Mouse (Mus musculus): ENCODE measurements around the gene Zbtb2. TPM values are rescaled to one million over a fixed set of nuclear protein-coding genes. Genes with fewer than 3 reads are reported as not detected.
A peak's percentile ranks its signal among the peaks of the same experiment; 100 is the strongest.

Gene Zbtb2
- total and polyA plus RNA-seq, 3 experiments, result 6.1 to 11.4 (median 11.1) TPM

DNA sequence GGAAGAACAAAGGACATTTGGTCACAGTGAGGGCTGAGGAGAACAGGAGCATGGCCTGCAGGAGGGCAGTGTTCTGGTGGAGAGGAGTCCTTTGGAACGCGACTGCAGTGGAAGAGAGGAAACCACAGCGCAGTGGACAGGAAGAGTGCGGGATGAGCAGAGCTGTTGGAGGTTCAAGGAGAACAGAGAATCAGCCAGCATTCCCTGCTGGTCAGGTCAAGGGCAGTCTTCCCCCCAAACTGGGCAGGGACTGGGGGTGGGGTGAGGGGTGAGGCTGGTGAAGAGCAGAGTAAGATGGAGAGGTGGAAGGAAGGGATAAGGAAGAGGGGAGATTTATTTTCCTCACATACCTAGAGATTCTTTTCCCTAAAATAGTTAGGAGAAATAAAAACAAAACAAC lies 14.3 kb downstream of the Zbtb2 start:
- Histone ChIP-seq H3K79me2 (replicated peaks; ENCODE audit: control insufficient read depth, extremely low read depth, insufficient read depth, poor library complexity, severe bottlenecking) (no peaks in the 10 kb centered on the region), H3K9ac (ENCODE audit: insufficient read depth, low read depth) (no peak overlapping the region), H3K4me3 (replicated peaks in 1 of 3; ENCODE audit: low read depth in 2 of 3, low read length in 2 of 3, poor library complexity in 1 of 3) (no peak overlapping the region), H3K4me1 (ENCODE audit: control insufficient read depth in 1 of 2, insufficient read depth in 2 of 2) (peaks cover 0 to 11% of the 10 kb centered on the region in 2 experiments; a peak in 1 of 4 replicates), H3K27ac (ENCODE audit: insufficient read depth, low read depth) (no peak overlapping the region), H3K4me2 (ENCODE audit: insufficient read depth, low read depth, poor library complexity, severe bottlenecking) (no peak overlapping the region), H3K27me3 (replicated peaks) (no peaks in the 10 kb centered on the region), H3K9me3 (replicated peaks; ENCODE audit: low read length) (no peaks in the 10 kb centered on the region), H3K36me3 (replicated peaks in 1 of 2; ENCODE audit: control insufficient read depth in 1 of 2, insufficient read depth in 1 of 2, low read length in 1 of 2) (peaks cover 28 to 51% of the 10 kb centered on the region in 2 experiments)
- in situ Hi-C loops (cut with MboI; ENCODE audit: low pct_ligation_motif_present, low pct_unique_long_range_greater_than_20kb, low sequenced_read_pairs) (no loop called here), dilution Hi-C loops (cut with MboI; ENCODE audit: extremely low pct_ligation_motif_present, extremely low pct_unique_long_range_greater_than_20kb, low sequenced_read_pairs) (no loop called here)
- TF ChIP-seq MYC (IDR thresholded peaks at IDR 0.05; ENCODE audit: low read depth, low read length) (no peak), ZC3H11A (IDR thresholded peaks at IDR 0.05; ENCODE audit: low read depth, low read length) (no peak), NELFE (IDR thresholded peaks at IDR 0.05; ENCODE audit: low read depth, low read length) (no peak), SMC3 (IDR thresholded peaks at IDR 0.05; ENCODE audit: low read depth, low read length) (no peak), TCF12 (IDR thresholded peaks at IDR 0.05; ENCODE audit: low read depth, low read length) (no peak), ELF1 (IDR thresholded peaks at IDR 0.05; ENCODE audit: low read depth, low read length) (no peak), EP300 (IDR thresholded peaks at IDR 0.05; ENCODE audit: low read length) (no peak), RAD21 (IDR thresholded peaks at IDR 0.05; ENCODE audit: low read depth, low read length) (no peak), NRF1 (IDR thresholded peaks at IDR 0.05; ENCODE audit: low read depth, low read length) (no peak), POLR2AphosphoS2 (IDR thresholded peaks at IDR 0.05; ENCODE audit: low read depth, low read length) (no peak), JUN (IDR thresholded peaks at IDR 0.05; ENCODE audit: insufficient read depth, low read depth, low read length) (no peak), BHLHE40 (IDR thresholded peaks at IDR 0.05; ENCODE audit: low read depth, low read length) (no peak), UBTF (IDR thresholded peaks at IDR 0.05; ENCODE audit: low read depth, low read length) (no peak), ZKSCAN1 (IDR thresholded peaks at IDR 0.05; ENCODE audit: borderline replicate concordance, low read depth, low read length) (no peak), ZNF384 (IDR thresholded peaks at IDR 0.05; ENCODE audit: low read depth, low read length) (no peak), RCOR1 (conservative IDR thresholded peaks at IDR 0.05; ENCODE audit: low read depth, low read length) (no peak)
- DNase-seq (ENCODE audit: extremely low read depth), result no peak

DNA sequence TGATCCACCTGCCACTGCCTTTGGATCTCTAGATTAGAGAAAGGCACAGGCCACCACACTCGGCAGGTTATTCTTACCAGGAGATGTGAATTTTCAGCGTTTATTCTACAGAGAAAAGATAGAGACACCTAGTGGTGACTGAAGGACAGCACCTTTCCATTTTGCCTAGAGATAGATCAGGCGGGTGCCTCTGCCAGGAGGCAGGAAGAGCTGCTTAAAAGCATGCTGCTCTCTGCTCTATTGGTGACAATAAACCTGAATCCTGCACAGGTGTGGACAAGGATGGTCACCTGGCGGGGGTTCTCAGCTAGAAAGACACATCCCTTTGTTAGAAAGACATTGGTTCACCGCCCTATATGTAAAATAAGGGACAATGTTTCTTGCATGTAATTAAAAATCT lies 15.9 kb downstream of the Zbtb2 start:
- dilution Hi-C loops (cut with MboI; ENCODE audit: extremely low pct_ligation_motif_present, extremely low pct_unique_long_range_greater_than_20kb, low sequenced_read_pairs), result no loop called here

More for the DNA sequence above, 15.9 kb downstream of the Zbtb2 start:
- H3K9ac ChIP-seq (ENCODE audit: insufficient read depth, low read depth), result no peak overlapping the region
- no peak overlapping the region for H3K4me3 ChIP-seq (replicated peaks in 1 of 3; ENCODE audit: low read depth in 2 of 3, low read length in 2 of 3, poor library complexity in 1 of 3)
- peaks cover 0 to 11% of the 10 kb centered on the region in 2 experiments; a peak in 1 of 4 replicates for H3K4me1 ChIP-seq (ENCODE audit: control insufficient read depth in 1 of 2, insufficient read depth in 2 of 2)
- no peak for TF ChIP-seq NELFE (IDR thresholded peaks at IDR 0.05; ENCODE audit: low read depth, low read length)
- no peak for TF ChIP-seq MXI1 (IDR thresholded peaks at IDR 0.05; ENCODE audit: low read depth, low read length)
- TF ChIP-seq SMC3 (IDR thresholded peaks at IDR 0.05; ENCODE audit: low read depth, low read length), result peak; percentile 52
- no peak for TF ChIP-seq MEF2A (IDR thresholded peaks at IDR 0.05; ENCODE audit: borderline replicate concordance, low read depth, low read length)
- peak; percentile 51 to 73; a peak in 3 of 4 replicates for TF ChIP-seq CTCF (conservative IDR thresholded peaks at IDR 0.05 in 1 of 2, IDR thresholded peaks at IDR 0.05 in 1 of 2; ENCODE audit: low read depth in 2 of 2, low read length in 2 of 2)
- no peak for TF ChIP-seq MAFK (IDR thresholded peaks at IDR 0.05; ENCODE audit: insufficient replicate concordance, low read length)
- peak; percentile 51 for TF ChIP-seq RAD21 (IDR thresholded peaks at IDR 0.05; ENCODE audit: low read depth, low read length)
- TF ChIP-seq MAX (IDR thresholded peaks at IDR 0.05; ENCODE audit: low read length), result no peak
- TF ChIP-seq POLR2A (IDR thresholded peaks at IDR 0.05; ENCODE audit: low read depth, low read length), result no peak
- peaks cover 31 to 55% of the 10 kb centered on the region in 2 experiments for H3K36me3 ChIP-seq (replicated peaks in 1 of 2; ENCODE audit: control insufficient read depth in 1 of 2, insufficient read depth in 1 of 2, low read length in 1 of 2)
- in situ Hi-C loops (cut with MboI; ENCODE audit: low pct_ligation_motif_present, low pct_unique_long_range_greater_than_20kb, low sequenced_read_pairs), result no loop called here
- no peak overlapping the region for H3K27ac ChIP-seq (ENCODE audit: insufficient read depth, low read depth)
- no peaks in the 10 kb centered on the region for H3K79me2 ChIP-seq (replicated peaks; ENCODE audit: control insufficient read depth, extremely low read depth, insufficient read depth, poor library complexity, severe bottlenecking)
- no peaks in the 10 kb centered on the region for H3K27me3 ChIP-seq (replicated peaks)
- H3K9me3 ChIP-seq (replicated peaks; ENCODE audit: low read length), result no peaks in the 10 kb centered on the region
- peak; percentile 44 for DNase-seq (ENCODE audit: extremely low read depth)
- H3K4me2 ChIP-seq (ENCODE audit: insufficient read depth, low read depth, poor library complexity, severe bottlenecking), result no peak overlapping the region
